Mouse (Mus musculus) brain, embryonic 14.5 days (tissue): ENCODE data around the gene Gpc1.

Experiments
- CTCF ChIP-seq: fragments of 200-500 bp; IDR thresholded peaks from 2 replicates; pipeline ENCODE4 v1.5.1; 2012; ENCODE audit warnings: inconsistent platforms, mild to moderate bottlenecking, moderate library complexity, borderline replicate concordance; ENCODE audit not compliant: insufficient read depth, insufficient read length; ENCODE audit errors: extremely low read depth
- POLR2A ChIP-seq: fragments of 200-500 bp; IDR thresholded peaks from 2 replicates; pipeline ENCODE4 v1.6.1; 2012; ENCODE audit warnings: mild to moderate bottlenecking, inconsistent platforms, borderline replicate concordance; ENCODE audit not compliant: poor library complexity, insufficient read depth, insufficient read length, severe bottlenecking; ENCODE audit errors: extremely low read depth

DNA sequence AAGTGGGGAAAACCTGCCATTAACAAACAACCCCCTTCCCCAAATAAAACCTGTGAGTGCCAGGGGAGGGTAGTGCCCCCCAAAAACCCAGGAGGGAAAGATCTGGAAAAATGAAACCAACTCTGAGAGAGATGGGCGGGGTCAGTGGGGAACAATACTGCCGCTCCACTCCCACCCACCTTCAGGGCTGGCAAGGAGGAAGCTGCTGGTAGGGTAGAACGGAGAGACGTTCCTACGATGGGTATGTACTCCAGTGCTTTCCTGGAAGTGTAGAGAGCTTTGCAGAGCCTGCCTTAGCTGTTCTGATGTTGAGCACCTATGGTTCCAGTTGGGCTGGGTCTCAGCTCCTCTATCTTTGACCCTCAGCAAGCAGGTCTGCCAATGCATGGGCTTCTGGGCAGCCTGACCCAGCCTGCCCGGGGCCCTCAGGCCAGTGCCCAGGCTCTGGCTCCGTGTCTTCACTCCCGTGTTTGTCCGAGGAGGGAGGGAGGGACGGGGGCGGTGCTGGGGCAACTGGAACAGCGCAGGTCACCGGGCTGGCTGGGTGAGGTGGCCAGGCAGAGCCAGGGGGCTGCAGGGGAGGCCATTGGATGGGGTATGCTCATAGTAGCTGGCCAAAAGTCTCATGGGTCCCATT, 18.6 kb downstream of the Gpc1 start:
- TF ChIP-seq CTCF (no peak), POLR2A (no peak)
